Mouse (Mus musculus): Measurements from ENCODE around the gene Erbb3.

- TF ChIP-seq GATA1 (IDR thresholded peaks at IDR 0.05; ENCODE audit: borderline replicate concordance, low read length) (no peak), FLI1 (IDR thresholded peaks at IDR 0.05; ENCODE audit: low read length) (no peak)
Observed at GRCm38 (mm10) chr10:128563544-128563943, 25.9 kb downstream of the Erbb3 start.

Measured in megakaryocyte, embryonic 14.5 days (primary cell).